Mouse (Mus musculus) MEL (cell line): Measurements from ENCODE around the gene Aqp6. TPM values are rescaled to one million over a fixed set of nuclear protein-coding genes. Genes with fewer than 3 reads are reported as not detected.

Source experiments
- DNase-seq: peaks from one replicate; pipeline ENCODE4 v3.0.0; 2011; ENCODE audit warnings: low read depth, low spot score
- H3K27ac ChIP-seq: 2 replicates; pipeline ENCODE4 v1.5.1; 2012; ENCODE audit warnings: low read depth, mild to moderate bottlenecking, control low read depth, low read length, moderate library complexity; ENCODE audit not compliant: control insufficient read depth
- H3K27me3 ChIP-seq, 2 experiments: fragments of 150-350 bp in 1 of 2; sonication (generic) in 1 of 2; 2 replicates each; pipeline ENCODE4 v1.6.1; 2012; ENCODE audit warnings: low read length in 2 of 2, mild to moderate bottlenecking in 2 of 2, improper control_type of control experiment in 1 of 2, moderate library complexity in 1 of 2; ENCODE audit not compliant: insufficient read depth in 2 of 2, control insufficient read depth in 1 of 2
- H3K36me3 ChIP-seq, 2 experiments: 2 replicates each; pipeline ENCODE4 v1.6.1; 2012 to 2014; ENCODE audit warnings: low read length in 2 of 2, improper control_type of control experiment in 1 of 2, inconsistent platforms in 1 of 2, mild to moderate bottlenecking in 1 of 2; ENCODE audit not compliant: insufficient read depth in 2 of 2, control insufficient read depth in 1 of 2
- H3K4me1 ChIP-seq, 2 experiments: fragments of 150-350 bp in 1 of 2; sonication (generic) in 1 of 2; 2 replicates each; pipeline ENCODE4 v1.6.1; 2012; ENCODE audit warnings: low read length in 2 of 2, improper control_type of control experiment in 1 of 2, mild to moderate bottlenecking in 1 of 2; ENCODE audit not compliant: insufficient read depth in 2 of 2, control insufficient read depth in 1 of 2
- H3K4me3 ChIP-seq, 2 experiments: fragments of 150-350 bp in 1 of 2; sonication (generic) in 1 of 2; 2 replicates each; pipeline ENCODE4 v1.5.1; 2012; ENCODE audit warnings: low read depth in 2 of 2, low read length in 2 of 2, mild to moderate bottlenecking in 2 of 2, moderate library complexity in 2 of 2, control low read depth in 1 of 2, improper control_type of control experiment in 1 of 2; ENCODE audit not compliant: control insufficient read depth in 1 of 2, insufficient read depth in 1 of 2
- H3K79me2 ChIP-seq: 2 replicates; pipeline ENCODE4 v1.6.1; 2012; ENCODE audit warnings: mild to moderate bottlenecking, low read length, moderate library complexity; ENCODE audit not compliant: control insufficient read depth, poor library complexity, insufficient read depth
- H3K9ac ChIP-seq: 2 replicates; pipeline ENCODE4 v1.6.1; 2012; ENCODE audit warnings: low read depth, mild to moderate bottlenecking, control low read depth, low read length, moderate library complexity; ENCODE audit not compliant: control insufficient read depth, poor library complexity, severe bottlenecking
- H3K9me3 ChIP-seq: fragments of 150-350 bp; sonication (generic); replicated peaks from 2 replicates; pipeline ENCODE4 v1.6.1; 2012; ENCODE audit warnings: mild to moderate bottlenecking, low read length, improper control_type of control experiment, moderate library complexity; ENCODE audit not compliant: insufficient read depth
- BHLHE40 ChIP-seq: IDR thresholded peaks from 2 replicates; pipeline ENCODE4 v1.6.1; 2012; ENCODE audit warnings: low read depth, mild to moderate bottlenecking, inconsistent platforms, low read length, improper control_type of control experiment, borderline replicate concordance
- CHD2 ChIP-seq: IDR thresholded peaks from 2 replicates; pipeline ENCODE4 v1.6.1; 2011; ENCODE audit warnings: low read length, improper control_type of control experiment
- CTCF ChIP-seq, 3 experiments: IDR thresholded peaks in 2 of 3; conservative IDR thresholded peaks in 1 of 3; 2 replicates each; pipeline ENCODE4 v1.5.1; 2011 to 2012; ENCODE audit warnings: low read length in 3 of 3, low read depth in 2 of 3, mild to moderate bottlenecking in 2 of 3, improper control_type of control experiment in 1 of 3, inconsistent platforms in 1 of 3, mixed read lengths in 1 of 3, moderate library complexity in 1 of 3; ENCODE audit not compliant: control insufficient read depth in 1 of 3, insufficient read depth in 1 of 3, poor library complexity in 1 of 3, severe bottlenecking in 1 of 3
- E2F4 ChIP-seq: IDR thresholded peaks from 2 replicates; pipeline ENCODE4 v1.6.1; 2011; ENCODE audit warnings: low read depth, low read length, improper control_type of control experiment, borderline replicate concordance
- ELF1 ChIP-seq: IDR thresholded peaks from 2 replicates; pipeline ENCODE4 v1.6.1; 2014; ENCODE audit warnings: low read depth, mild to moderate bottlenecking, inconsistent platforms, low read length, improper control_type of control experiment, moderate library complexity
- GATA1 ChIP-seq: IDR thresholded peaks from 2 replicates; pipeline ENCODE4 v1.6.1; 2011; ENCODE audit warnings: low read depth, low read length, improper control_type of control experiment
- HCFC1 ChIP-seq: IDR thresholded peaks from 2 replicates; pipeline ENCODE4 v1.6.1; 2012; ENCODE audit warnings: low read depth, mild to moderate bottlenecking, inconsistent platforms, low read length, improper control_type of control experiment, moderate library complexity
- MAX ChIP-seq: IDR thresholded peaks from 2 replicates; pipeline ENCODE4 v1.6.1; 2011; ENCODE audit warnings: low read length, improper control_type of control experiment
- MEF2A ChIP-seq: IDR thresholded peaks from 2 replicates; pipeline ENCODE4 v1.6.1; 2014; ENCODE audit warnings: low read depth, mild to moderate bottlenecking, inconsistent platforms, low read length, improper control_type of control experiment; ENCODE audit not compliant: poor library complexity, insufficient replicate concordance, severe bottlenecking; ENCODE audit errors: extremely low read depth
- MYC ChIP-seq: IDR thresholded peaks from 2 replicates; pipeline ENCODE4 v1.6.1; 2011; ENCODE audit warnings: low read depth, mild to moderate bottlenecking, low read length, improper control_type of control experiment, moderate library complexity
- POLR2A ChIP-seq, 2 experiments: IDR thresholded peaks; 2 replicates each; pipeline ENCODE4 v1.6.1; 2011 to 2012; ENCODE audit warnings: low read length in 2 of 2, mild to moderate bottlenecking in 2 of 2, control low read depth in 1 of 2, improper control_type of control experiment in 1 of 2, low read depth in 1 of 2, moderate library complexity in 1 of 2; ENCODE audit not compliant: control insufficient read depth in 1 of 2, insufficient read depth in 1 of 2, poor library complexity in 1 of 2
- POLR2AphosphoS2 ChIP-seq: IDR thresholded peaks from 2 replicates; pipeline ENCODE4 v1.6.1; 2011; ENCODE audit warnings: low read length, improper control_type of control experiment
- POLR2AphosphoS5 ChIP-seq: IDR thresholded peaks from 2 replicates; pipeline ENCODE4 v1.6.1; 2012; ENCODE audit warnings: low read depth, borderline replicate concordance, mild to moderate bottlenecking, inconsistent platforms, low read length, moderate library complexity, mixed read lengths
- SIN3A ChIP-seq: IDR thresholded peaks from 2 replicates; pipeline ENCODE4 v1.6.1; 2012; ENCODE audit warnings: low read length, improper control_type of control experiment, inconsistent platforms
- TBP ChIP-seq: IDR thresholded peaks from 2 replicates; pipeline ENCODE4 v1.8.0; 2011; ENCODE audit warnings: low read depth, low read length, improper control_type of control experiment
- UBTF ChIP-seq: IDR thresholded peaks from 2 replicates; pipeline ENCODE4 v1.6.1; 2012; ENCODE audit warnings: low read depth, mild to moderate bottlenecking, inconsistent platforms, low read length, improper control_type of control experiment, moderate library complexity, borderline replicate concordance; ENCODE audit not compliant: insufficient read depth
- USF1 ChIP-seq: IDR thresholded peaks from 2 replicates; pipeline ENCODE4 v1.6.1; 2014; ENCODE audit warnings: low read depth, mild to moderate bottlenecking, inconsistent platforms, low read length, improper control_type of control experiment, moderate library complexity
- USF2 ChIP-seq, 2 experiments: IDR thresholded peaks; 2 replicates each; pipeline ENCODE4 v1.6.1; 2011 to 2012; ENCODE audit warnings: improper control_type of control experiment in 2 of 2, low read length in 2 of 2, borderline replicate concordance in 1 of 2, inconsistent platforms in 1 of 2, low read depth in 1 of 2, mild to moderate bottlenecking in 1 of 2; ENCODE audit not compliant: insufficient read depth in 1 of 2
- ZC3H11A ChIP-seq: IDR thresholded peaks from 2 replicates; pipeline ENCODE4 v1.6.1; 2012; ENCODE audit warnings: low read depth, mild to moderate bottlenecking, inconsistent platforms, low read length, improper control_type of control experiment
- ZMIZ1 ChIP-seq: IDR thresholded peaks from 2 replicates; pipeline ENCODE4 v1.6.1; 2012; ENCODE audit warnings: low read depth, mild to moderate bottlenecking, inconsistent platforms, low read length, improper control_type of control experiment, moderate library complexity
- ZNF384 ChIP-seq: IDR thresholded peaks from 2 replicates; pipeline ENCODE4 v1.6.1; 2012; ENCODE audit warnings: low read depth, mild to moderate bottlenecking, inconsistent platforms, low read length, improper control_type of control experiment
- polyA plus RNA-seq, 2 experiments: library from polyadenylated mRNA; stranded (reverse) in 1 of 2; unstranded in 1 of 2; fragments of >175 nt in 1 of 2; fragments of >200 nt in 1 of 2; gene quantifications; 2 replicates each; pipeline versions ENCODE4 v1.2.1 to v1.2.4; 2012; ENCODE audit warnings: low replicate concordance in 2 of 2, low read depth in 1 of 2; ENCODE audit not compliant: insufficient read length in 2 of 2, insufficient read depth in 1 of 2, missing spikeins in 1 of 2
- total RNA-seq: library from RNA; depleted of rRNA; stranded (reverse); fragments of 300-350 nt; gene quantifications from 2 replicates; pipeline ENCODE4 v1.2.3, GENCODE M21; 2012; rRNA removed

Aqp6 gene
- not detected in 2 replicates for total RNA-seq
- polyA plus RNA-seq, result not detected

DNA sequence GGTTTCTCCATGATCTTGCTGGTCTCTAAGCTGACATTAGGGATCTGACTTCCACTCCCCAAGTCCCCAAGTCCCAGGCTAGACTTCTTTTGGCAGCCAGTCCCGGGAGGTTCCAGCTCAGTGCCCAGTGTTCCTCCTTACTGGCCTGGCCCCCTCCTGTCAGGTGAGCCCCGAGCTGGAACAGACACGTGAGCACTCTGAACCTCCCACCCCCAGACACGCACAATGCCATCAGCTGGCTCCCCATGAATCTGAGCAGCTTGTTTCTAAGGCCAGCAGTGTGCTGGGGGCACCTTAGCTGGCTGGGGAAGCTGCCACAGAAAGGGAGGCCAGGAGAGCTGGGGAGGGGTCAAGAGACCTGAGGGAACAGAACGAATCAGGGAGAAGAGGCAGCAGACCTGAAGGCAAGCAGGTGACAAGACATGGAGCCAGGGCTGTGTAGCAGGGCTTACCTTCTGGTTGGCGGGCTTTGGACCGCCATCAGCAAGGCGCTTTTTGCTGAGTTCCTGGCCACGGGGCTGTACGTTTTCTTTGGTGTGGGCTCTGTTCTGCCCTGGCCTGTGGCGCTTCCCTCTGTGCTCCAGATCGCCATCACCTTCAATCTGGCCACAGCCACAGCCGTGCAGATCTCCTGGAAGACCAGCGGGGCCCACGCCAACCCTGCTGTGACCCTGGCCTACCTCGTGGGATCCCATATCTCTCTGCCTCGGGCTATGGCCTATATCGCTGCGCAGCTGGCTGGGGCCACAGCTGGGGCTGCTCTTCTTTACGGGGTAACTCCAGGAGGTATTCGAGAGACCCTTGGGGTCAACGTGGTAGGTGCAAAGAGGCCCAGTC lies at the start of gene Aqp6:
Gene Aqp6, plus strand, starts transcription at position 415 of the 837 bp plus-strand sequence.
- Histone ChIP-seq H3K79me2 (no peaks in the 10 kb centered on the region), H3K4me1 (peaks cover 0 to 5% of the 10 kb centered on the region in 2 experiments; a peak in 1 of 4 replicates), H3K4me3 (no peak within 1 kb of the TSS), H3K9ac (no peak within 1 kb of the TSS), H3K27ac (no peak within 1 kb of the TSS), H3K27me3 (peaks cover 11 to 26% of the 10 kb centered on the region in 2 experiments), H3K9me3 (no peaks in the 10 kb centered on the region), H3K36me3 (no peaks in the 10 kb centered on the region)
- TF ChIP-seq ZNF384 (no peak), POLR2A (IDR thresholded peaks at IDR 0.05; ENCODE audit: control insufficient read depth in 1 of 2, insufficient read depth in 1 of 2, low read depth in 1 of 2, low read length in 2 of 2, poor library complexity in 1 of 2) (no peak), ZC3H11A (no peak), CTCF (IDR thresholded peaks at IDR 0.05 in 2 of 3, conservative IDR thresholded peaks at IDR 0.05 in 1 of 3; ENCODE audit: control insufficient read depth in 1 of 3, insufficient read depth in 1 of 3, low read depth in 2 of 3, low read length in 3 of 3, poor library complexity in 1 of 3, severe bottlenecking in 1 of 3) (no peak), POLR2AphosphoS5 (no peak), MEF2A (no peak), GATA1 (no peak), BHLHE40 (no peak), UBTF (no peak), USF1 (no peak), SIN3A (no peak), MAX (no peak), ELF1 (no peak), E2F4 (no peak)
- no peak for DNase-seq

DNA sequence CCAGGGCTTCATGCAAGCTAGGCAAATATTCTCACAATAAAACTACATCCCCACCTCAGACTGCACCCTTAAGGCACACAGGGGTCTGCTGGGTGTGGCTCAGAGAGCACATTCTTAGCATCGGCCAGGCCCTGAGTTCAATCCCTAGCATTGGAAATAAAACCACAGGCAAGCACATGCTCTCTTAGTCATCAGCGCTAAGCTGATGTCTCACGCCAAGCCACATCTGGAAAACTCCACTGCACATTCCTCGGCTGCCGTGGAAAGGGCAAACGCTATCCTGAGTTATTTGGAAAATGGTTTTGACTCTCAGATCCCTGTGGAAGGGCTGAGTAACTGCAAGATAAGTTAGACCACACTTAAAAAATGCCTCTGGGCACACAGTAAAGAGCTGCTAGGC lies 47.4 kb upstream of the Aqp6 start:
- H3K36me3 ChIP-seq, result no peaks in the 10 kb centered on the region
- TF ChIP-seq HCFC1 (no peak), CHD2 (no peak), TBP (no peak), POLR2A (IDR thresholded peaks at IDR 0.05; ENCODE audit: control insufficient read depth in 1 of 2, insufficient read depth in 1 of 2, low read depth in 1 of 2, low read length in 2 of 2, poor library complexity in 1 of 2) (no peak), MEF2A (no peak), USF2 (IDR thresholded peaks at IDR 0.05; ENCODE audit: borderline replicate concordance in 1 of 2, insufficient read depth in 1 of 2, low read depth in 1 of 2, low read length in 2 of 2) (no peak), ZMIZ1 (no peak), MYC (no peak), POLR2AphosphoS2 (no peak), MAX (no peak)
- no peaks in the 10 kb centered on the region for H3K9me3 ChIP-seq
- peaks cover 1 to 9% of the 10 kb centered on the region in 2 experiments; a peak in 2 of 4 replicates for H3K27me3 ChIP-seq
- H3K9ac ChIP-seq, result no peak overlapping the region
- no peak overlapping the region for H3K4me3 ChIP-seq
- H3K4me1 ChIP-seq, result no peaks in the 10 kb centered on the region
- no peak overlapping the region for H3K27ac ChIP-seq
- DNase-seq, result no peak
- H3K79me2 ChIP-seq, result no peaks in the 10 kb centered on the region
